ENCODE assay signal across 27 mouse cellular contexts in genomic region chr10:41280796-41281195, GRCm38 (mm10). TPM values are rescaled to one million over a fixed set of nuclear protein-coding genes. Genes with fewer than 3 reads are reported as not detected.
A peak's percentile ranks its signal among the peaks of the same experiment; 100 is the strongest.
DNase-seq lines count a peak whose midpoint lies in the region; ATAC-seq and TF ChIP-seq lines count a peak whose summit lies in the region.
"Had no signal": no experiment of that assay in that cellular context is flagged by ENCODE, and none has a peak within 500 bp of the region (broad histone marks: within the 10 kb centered on the region; RNA-seq: fewer than 3 reads in every experiment).

No protein-coding gene starts in this region.

- TF ChIP-seq POLR2A in myocyte (IDR thresholded peaks at IDR 0.05; ENCODE audit: insufficient read length, low read depth): no peak

- no peak overlapping the region for H3K4me2 ChIP-seq in forebrain, embryonic 11.5 days (ENCODE audit: low read depth, low read length, severe bottlenecking)
- H3K4me2 ChIP-seq in forebrain, embryonic 13.5 days: no peak overlapping the region
- H3K4me2 ChIP-seq in myocyte (ENCODE audit: low read depth): peak overlapping the region; percentile 18
- H3K4me2 ChIP-seq: embryonic facial prominence, embryonic 13.5 days; embryonic facial prominence, embryonic 15.5 days had no signal

- H3K79me2 ChIP-seq in myocyte (ENCODE audit: control insufficient read depth, insufficient read depth): no peaks in the 10 kb centered on the region

- H3K27ac ChIP-seq in forebrain, embryonic 11.5 days (ENCODE audit: low read depth, low read length): no peak overlapping the region
- H3K27ac ChIP-seq in forebrain, embryonic 13.5 days: no peak overlapping the region
- H3K27ac ChIP-seq: embryonic facial prominence, embryonic 13.5 days; embryonic facial prominence, embryonic 15.5 days; forebrain, embryonic 10.5 days had no signal

- no peaks in the 10 kb centered on the region for H3K9me3 ChIP-seq in forebrain, embryonic 11.5 days (ENCODE audit: control insufficient read depth, low read length)
- H3K9me3 ChIP-seq in forebrain, embryonic 13.5 days (replicated peaks): no peaks in the 10 kb centered on the region
- H3K9me3 ChIP-seq: embryonic facial prominence, embryonic 13.5 days; embryonic facial prominence, embryonic 15.5 days; forebrain, embryonic 10.5 days; G1E had no signal

- H3K9ac ChIP-seq in forebrain, embryonic 11.5 days (ENCODE audit: low read length): no peak overlapping the region
- no peak overlapping the region for H3K9ac ChIP-seq in forebrain, embryonic 13.5 days
- H3K9ac ChIP-seq: embryonic facial prominence, embryonic 13.5 days; embryonic facial prominence, embryonic 15.5 days had no signal

- H3K36me3 ChIP-seq in forebrain, embryonic 11.5 days (ENCODE audit: control insufficient read depth, insufficient read depth, low read length): no peaks in the 10 kb centered on the region
- H3K36me3 ChIP-seq in forebrain, embryonic 13.5 days (ENCODE audit: poor library complexity, severe bottlenecking): peaks cover 6% of the 10 kb centered on the region
- H3K36me3 ChIP-seq in myocyte (ENCODE audit: control insufficient read depth, insufficient read depth): no peaks in the 10 kb centered on the region
- H3K36me3 ChIP-seq: forebrain, embryonic 10.5 days had no signal

- 88% methylated on average over 2 of the region's 2 CpGs for WGBS in forebrain, embryonic 11.5 days
- WGBS in forebrain, embryonic 13.5 days: 91% methylated on average over 2 of the region's 2 CpGs

- ATAC-seq in forebrain, embryonic 11.5 days (replicated peaks; ENCODE audit: low FRiP score): no peak
- no peak for ATAC-seq in forebrain, embryonic 13.5 days
- ATAC-seq: CD4-positive, CD25-positive, alpha-beta regulatory T cell, adult 4 months; forebrain, embryonic 14.5 days; forebrain, embryonic 16.5 days had no signal

- no peak overlapping the region for H3K4me3 ChIP-seq in forebrain, embryonic 11.5 days (ENCODE audit: low read depth, low read length)
- H3K4me3 ChIP-seq in forebrain, embryonic 13.5 days: no peak overlapping the region
- no peak overlapping the region for H3K4me3 ChIP-seq in myocyte
- H3K4me3 ChIP-seq: embryonic facial prominence, embryonic 13.5 days; embryonic facial prominence, embryonic 15.5 days; erythroblast, embryonic 14.5 days; forebrain, embryonic 10.5 days had no signal

- peak; percentile 21 for DNase-seq in forebrain, embryonic 11.5 days (ENCODE audit: low spot score)
- peak; percentile 22 for DNase-seq in heart, adult 11 months
- DNase-seq in heart, postnatal 4 days: no peak
- DNase-seq in right cerebral cortex, adult 2 months (ENCODE audit: low spot score in 2 of 2): peak; percentile 11 to 31
- DNase-seq in right cerebral cortex, postnatal 25 days: no peak
- DNase-seq in neural tube, embryonic 10.5 days (ENCODE audit: extremely low spot score, low spot score): no peak
- DNase-seq: adrenal gland, adult 2 months; adrenal gland, postnatal 10 days; adrenal gland, postnatal 25 days; B cell, adult 2 months; cerebellum, adult 11 months; cerebellum, adult 8-10 months; cerebellum, adult 9-11 months; embryo, embryonic 11 days had no signal

- no peaks in the 10 kb centered on the region for H3K27me3 ChIP-seq in forebrain, embryonic 11.5 days (ENCODE audit: control insufficient read depth, insufficient read depth, low read length)
- H3K27me3 ChIP-seq in forebrain, embryonic 13.5 days: no peaks in the 10 kb centered on the region
- no peaks in the 10 kb centered on the region for H3K27me3 ChIP-seq in myocyte (ENCODE audit: control insufficient read depth, insufficient read depth, insufficient read length)
- H3K27me3 ChIP-seq: CH12.LX; embryonic facial prominence, embryonic 13.5 days; embryonic facial prominence, embryonic 15.5 days had no signal

- H3ac ChIP-seq in myocyte (ENCODE audit: control insufficient read depth, insufficient read length): no peak overlapping the region

- H3K4me1 ChIP-seq in forebrain, embryonic 11.5 days (replicated peaks; ENCODE audit: control insufficient read depth, insufficient read depth, low read length): no peaks in the 10 kb centered on the region
- H3K4me1 ChIP-seq in forebrain, embryonic 13.5 days: no peaks in the 10 kb centered on the region
- H3K4me1 ChIP-seq: embryonic facial prominence, embryonic 15.5 days; forebrain, embryonic 10.5 days had no signal

TF ChIP-seq in myocyte, 11 proteins besides CTCF, POLR2A, EP300 and RAD21:
- TF ChIP-seq REST (IDR thresholded peaks at IDR 0.05; ENCODE audit: insufficient read depth, insufficient read length): no peak
- no peak for TF ChIP-seq TCF3 (IDR thresholded peaks at IDR 0.05; ENCODE audit: insufficient read length, low read depth)
- TF ChIP-seq USF1 (IDR thresholded peaks at IDR 0.05; ENCODE audit: low read depth): no peak
- TF ChIP-seq MAX (IDR thresholded peaks at IDR 0.05; ENCODE audit: low read depth): no peak
- TF ChIP-seq POLR2AphosphoS2 (IDR thresholded peaks at IDR 0.05; ENCODE audit: insufficient read length, low read depth): no peak
- TF ChIP-seq TCF12 (IDR thresholded peaks at IDR 0.05; ENCODE audit: insufficient read depth, poor library complexity, severe bottlenecking): no peak
- no peak for TF ChIP-seq E2F4 (IDR thresholded peaks at IDR 0.05; ENCODE audit: insufficient read depth)
- no peak for TF ChIP-seq SRF (IDR thresholded peaks at IDR 0.05; ENCODE audit: control insufficient read depth, insufficient read length, low read depth)
- TF ChIP-seq MYOD1 (IDR thresholded peaks at IDR 0.05; ENCODE audit: control insufficient read depth in 1 of 3, insufficient read length in 2 of 3, low read depth in 2 of 3): no peak
- no peak for TF ChIP-seq MYOG (IDR thresholded peaks at IDR 0.05; ENCODE audit: control insufficient read depth in 1 of 3, insufficient read depth in 1 of 3, insufficient read length in 2 of 3, low read depth in 2 of 3)
- TF ChIP-seq CEBPB (IDR thresholded peaks at IDR 0.05; ENCODE audit: insufficient read depth, poor library complexity, severe bottlenecking): no peak

RNA-seq across cellular contexts. Expression of gene Fig4, which starts 22.3 kb away (rescaled TPM):
- polyA plus RNA-seq in forebrain, embryonic 11.5 days (2014; fragmentation: Nextera tagmentation; extraction: Ambion mirVana): 18.5 and 18.9 TPM in 2 replicates
- 22.0 and 24.0 TPM in 2 replicates for polyA plus RNA-seq in forebrain, embryonic 13.5 days (2015; fragmentation: Nextera tagmentation; extraction: Ambion mirVana)
- 10 to 100 TPM; 43.6 to 45.9 TPM for total RNA-seq in heart, postnatal 4 days (2021)
- 11.9 TPM for polyA plus RNA-seq in myocyte (2012; fragmentation: generic; extraction: Trizol)

RNA-seq across cellular contexts. Expression of gene Ak9, which starts 23.0 kb away (rescaled TPM):
- 0.05 TPM in 1 of 2 replicates, not detected in the other for polyA plus RNA-seq in forebrain, embryonic 11.5 days (2014; fragmentation: Nextera tagmentation; extraction: Ambion mirVana)
- 0.15 and 0.21 TPM in 2 replicates for polyA plus RNA-seq in forebrain, embryonic 13.5 days (2015; fragmentation: Nextera tagmentation; extraction: Ambion mirVana)
- under 1 TPM in 1 of 2 experiments, not detected in 1; 0.07 TPM for total RNA-seq in heart, postnatal 4 days (2021)
- not detected for polyA plus RNA-seq in myocyte (2012; fragmentation: generic; extraction: Trizol)
- total RNA-seq: adrenal gland, adult 2 months; adrenal gland, postnatal 10 days; common myeloid progenitor, adult 5-6 weeks; G1E had no signal
- polyA plus RNA-seq: adrenal gland, adult 2 months; CD4-positive, CD25-positive, alpha-beta regulatory T cell, adult 4 months; embryonic facial prominence, embryonic 11.5 days; erythroblast, embryonic 14.5 days; G1E had no signal

Comparison
In these comparisons a context has a peak if more than half of its experiments do, and no peak if none do; other contexts are left out.
1. DNase-seq: peak in forebrain, embryonic 11.5 days (single experiment), heart, adult 11 months (single experiment) and right cerebral cortex, adult 2 months (2 of 2); none in heart, postnatal 4 days (single experiment), right cerebral cortex, postnatal 25 days (single experiment) and neural tube, embryonic 10.5 days (single experiment).